Mouse (Mus musculus) erythroblast, embryonic 14.5 days (primary cell): ENCODE measurements around the gene Vmn1r189.

ENCODE experiments used
- GATA1 ChIP-seq: IDR thresholded peaks from 2 replicates; pipeline ENCODE4 v1.6.1; 2012; ENCODE audit warnings: low read length, inconsistent platforms, mixed read lengths
- TAL1 ChIP-seq: IDR thresholded peaks from 3 replicates; pipeline ENCODE4 v1.6.1; 2012; ENCODE audit warnings: low read length, inconsistent platforms, mixed read lengths

DNA sequence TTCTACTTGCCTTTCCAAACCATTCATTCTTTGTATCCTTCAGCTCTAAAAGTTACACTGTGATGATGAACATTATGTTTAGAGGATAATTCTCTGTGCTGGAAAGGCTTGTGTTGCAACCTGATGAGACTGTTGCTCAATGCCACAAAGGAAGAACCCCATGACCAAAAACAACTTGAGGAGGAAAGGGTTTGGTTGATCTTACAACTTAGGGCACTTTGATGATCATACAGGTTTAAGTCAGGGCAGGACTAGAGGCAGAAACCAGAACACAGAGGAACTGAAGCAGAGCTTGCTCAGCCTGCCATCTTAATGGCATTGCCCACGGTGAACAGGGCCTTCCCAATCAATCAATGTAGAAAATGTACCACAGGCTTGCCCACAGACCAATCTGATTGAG is 44.2 kb downstream of the Vmn1r189 start:
- TF ChIP-seq TAL1 (no peak), GATA1 (no peak)
